Mouse (Mus musculus): Measurements from ENCODE around the gene Cfap44.
A peak's percentile ranks its signal among the peaks of the same experiment; 100 is the strongest.

The Cfap44 gene

GRCm38 (mm10) chr16:44394577-44395243, at the start of gene Cfap44:
Gene Cfap44, plus strand, starts transcription at chr16:44394796.
- peak; percentile 65 for DNase-seq (ENCODE audit: low spot score)

GRCm38 (mm10) chr16:44347071-44347901, 47.3 kb upstream of the Cfap44 start, which contains the start of gene Spice1:
Gene Spice1, plus strand, starts transcription at chr16:44347121.
- DNase-seq (ENCODE audit: low spot score), result peak; percentile 95

- no peak for DNase-seq (ENCODE audit: low spot score)
These were observed 44.7 kb upstream of the Cfap44 start for GRCm38 (mm10) chr16:44349801-44350397.

- DNase-seq (ENCODE audit: low spot score), result no peak
These were observed 38.3 kb upstream of the Cfap44 start for GRCm38 (mm10) chr16:44356291-44356690.

GRCm38 (mm10) chr16:44357571-44358268, 36.9 kb upstream of the Cfap44 start:
- DNase-seq (ENCODE audit: low spot score), result peak; percentile 84

- DNase-seq (ENCODE audit: low spot score), result peak; percentile 41
These were observed 32.4 kb upstream of the Cfap44 start for GRCm38 (mm10) chr16:44361921-44362890.

GRCm38 (mm10) chr16:44365522-44365921, 29.1 kb upstream of the Cfap44 start:
- no peak for DNase-seq (ENCODE audit: low spot score)

- DNase-seq (ENCODE audit: low spot score), result no peak
These were observed 19.1 kb upstream of the Cfap44 start for GRCm38 (mm10) chr16:44375459-44375858.

- DNase-seq (ENCODE audit: low spot score), result no peak
These were observed 14.6 kb upstream of the Cfap44 start for GRCm38 (mm10) chr16:44380006-44380405.

GRCm38 (mm10) chr16:44381578-44381977, 13.0 kb upstream of the Cfap44 start:
- no peak for DNase-seq (ENCODE audit: low spot score)

GRCm38 (mm10) chr16:44383549-44383948, 11.0 kb upstream of the Cfap44 start:
- peak; percentile 8 for DNase-seq (ENCODE audit: low spot score)

GRCm38 (mm10) chr16:44384251-44384650, 10.3 kb upstream of the Cfap44 start:
- DNase-seq (ENCODE audit: low spot score), result no peak

- DNase-seq (ENCODE audit: low spot score), result peak; percentile 40
These were observed 2.6 kb upstream of the Cfap44 start for GRCm38 (mm10) chr16:44391877-44392548.

GRCm38 (mm10) chr16:44404933-44405332, 10.3 kb downstream of the Cfap44 start:
- DNase-seq (ENCODE audit: low spot score), result no peak

- no peak for DNase-seq (ENCODE audit: low spot score)
These were observed 12.6 kb downstream of the Cfap44 start for GRCm38 (mm10) chr16:44407211-44407610.

GRCm38 (mm10) chr16:44408290-44408689, 13.7 kb downstream of the Cfap44 start:
- no peak for DNase-seq (ENCODE audit: low spot score)

GRCm38 (mm10) chr16:44410176-44410575, 15.6 kb downstream of the Cfap44 start:
- no peak for DNase-seq (ENCODE audit: low spot score)

- DNase-seq (ENCODE audit: low spot score), result peak; percentile 8
These were observed 23.0 kb downstream of the Cfap44 start for GRCm38 (mm10) chr16:44417596-44417995.

GRCm38 (mm10) chr16:44421735-44422134, 27.1 kb downstream of the Cfap44 start:
- DNase-seq (ENCODE audit: low spot score), result no peak

GRCm38 (mm10) chr16:44423499-44423898, 28.9 kb downstream of the Cfap44 start:
- DNase-seq (ENCODE audit: low spot score), result peak; percentile 7
